Mouse (Mus musculus) lung, adult 2 months (tissue): Measurements from ENCODE around the gene Metap1.

Experiments used
- CTCF ChIP-seq: fragments of 200-500 bp; IDR thresholded peaks from 2 replicates; pipeline ENCODE4 v1.5.1; 2011; ENCODE audit warnings: mild to moderate bottlenecking, low read length, control low read depth; ENCODE audit not compliant: insufficient read depth
- POLR2A ChIP-seq: fragments of 200-500 bp; IDR thresholded peaks from 2 replicates; pipeline ENCODE4 v1.6.1; 2011; ENCODE audit warnings: low read depth, mild to moderate bottlenecking, control low read depth, low read length, borderline replicate concordance; ENCODE audit errors: extremely low read depth

DNA sequence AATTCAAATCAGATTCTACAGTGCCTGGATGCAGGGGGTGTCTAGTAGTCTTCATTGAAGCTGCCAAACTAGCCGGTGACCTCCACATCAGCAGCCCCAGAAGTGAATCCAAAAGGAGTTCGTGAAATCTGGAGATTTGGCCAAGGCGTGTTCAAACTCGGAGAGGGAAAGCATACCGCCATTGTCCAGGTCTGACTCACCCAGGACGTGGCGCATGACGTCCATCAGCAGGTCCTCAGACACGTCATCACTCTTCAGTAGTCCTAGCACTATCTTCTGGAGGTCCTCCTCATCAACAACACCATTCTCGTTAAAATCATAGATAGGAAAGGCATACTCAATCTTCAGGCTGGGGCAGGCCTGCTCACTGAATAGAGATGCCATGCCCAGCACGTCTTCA is 14.4 kb upstream of the Metap1 start:
- no peak for TF ChIP-seq POLR2A
- TF ChIP-seq CTCF, result no peak
